Mouse (Mus musculus) limb, embryonic 11.5 days (tissue): Measurements from ENCODE around the gene Pde6h. TPM values are rescaled to one million over a fixed set of nuclear protein-coding genes. Genes with fewer than 3 reads are reported as not detected.

ENCODE experiments used
- ATAC-seq: fragments of 200-750 bp; cut with Nextera tagmentation; 2 replicates; pipeline ENCODE4 v1.8.0; 2017; ENCODE audit warnings: low read depth; ENCODE audit not compliant: insufficient number of reproducible peaks, low FRiP score, low TSS enrichment
- DNase-seq: peaks from one replicate; pipeline ENCODE4 v3.0.0-alpha.2; 2015; ENCODE audit warnings: low spot score
- H3K27ac ChIP-seq: fragments of 300-500 bp; sonication (generic); replicated peaks from 2 replicates; pipeline ENCODE4 v1.5.1; 2014; ENCODE audit warnings: low read depth, mild to moderate bottlenecking, low read length
- H3K27me3 ChIP-seq: fragments of 300-500 bp; sonication (generic); 2 replicates; pipeline ENCODE4 v1.6.1; 2014; ENCODE audit warnings: mild to moderate bottlenecking, low read length, mixed read lengths; ENCODE audit not compliant: control insufficient read depth, insufficient read depth
- H3K36me3 ChIP-seq: fragments of 300-500 bp; sonication (generic); 2 replicates; pipeline ENCODE4 v1.6.1; 2014; ENCODE audit warnings: mild to moderate bottlenecking, low read length, moderate library complexity, mixed read lengths; ENCODE audit not compliant: control insufficient read depth, insufficient read depth
- H3K4me1 ChIP-seq: fragments of 300-500 bp; sonication (generic); 2 replicates; pipeline ENCODE4 v1.6.1; 2014; ENCODE audit warnings: low read length, mixed read lengths; ENCODE audit not compliant: control insufficient read depth, insufficient read depth
- H3K4me2 ChIP-seq: fragments of 300-500 bp; sonication (generic); 2 replicates; pipeline ENCODE4 v1.6.1; 2014; ENCODE audit warnings: low read depth, mild to moderate bottlenecking, moderate library complexity; ENCODE audit not compliant: severe bottlenecking
- H3K4me3 ChIP-seq: fragments of 300-500 bp; sonication (generic); 2 replicates; pipeline ENCODE4 v1.5.1; 2014; ENCODE audit warnings: low read depth, low read length
- H3K9ac ChIP-seq: fragments of 300-500 bp; sonication (generic); 2 replicates; pipeline ENCODE4 v1.6.1; 2014; ENCODE audit warnings: mild to moderate bottlenecking, low read length
- H3K9me3 ChIP-seq: fragments of 300-500 bp; sonication (generic); 2 replicates; pipeline ENCODE4 v1.6.1; 2016; ENCODE audit warnings: low read length; ENCODE audit not compliant: control insufficient read depth
- WGBS: fragments of 180-500 bp; shearing (Covaris S2); extraction: QIAGEN DNeasy Blood & Tissue Kit; methylation state at CpG from one replicate; pipeline ENCODE4 v1.1.7; 2014; 5-methylcytosine and 5-hydroxymethylcytosine counted together
- polyA plus RNA-seq: library from polyadenylated mRNA; unstranded; fragments of >200 nt; fragmentation: Nextera tagmentation; extraction: Ambion mirVana; gene quantifications from 2 replicates; pipeline ENCODE4 v1.2.1, GENCODE M21; 2014

Gene Pde6h
- polyA plus RNA-seq, 1 experiment from 2014 or later: not detected

- Histone ChIP-seq H3K27ac (no peak overlapping the region), H3K9ac (no peak overlapping the region), H3K4me1 (no peaks in the 10 kb centered on the region), H3K9me3 (no peaks in the 10 kb centered on the region), H3K36me3 (no peaks in the 10 kb centered on the region), H3K4me2 (no peak overlapping the region), H3K4me3 (no peak overlapping the region), H3K27me3 (no peaks in the 10 kb centered on the region)
- WGBS: 58% methylated on average over 13 of the region's 13 CpGs
- ATAC-seq (no peak), DNase-seq (no peak)
Measured at GRCm38 (mm10) chr6:136986019-136986418, 62.4 kb downstream of the Pde6h start.

- Histone ChIP-seq H3K27ac (no peak overlapping the region), H3K4me1 (no peaks in the 10 kb centered on the region), H3K4me2 (no peak overlapping the region), H3K9me3 (no peaks in the 10 kb centered on the region), H3K4me3 (no peak overlapping the region), H3K36me3 (no peaks in the 10 kb centered on the region), H3K9ac (no peak overlapping the region), H3K27me3 (no peaks in the 10 kb centered on the region)
- DNase-seq: no peak
- WGBS: 59% methylated on average over 11 of the region's 11 CpGs
- no peak for ATAC-seq
Measured at GRCm38 (mm10) chr6:136986718-136987117, 63.1 kb downstream of the Pde6h start.

- DNase-seq (no peak), ATAC-seq (no peak)
- H3K27ac ChIP-seq: no peak overlapping the region
- no peaks in the 10 kb centered on the region for H3K27me3 ChIP-seq
- no peaks in the 10 kb centered on the region for H3K36me3 ChIP-seq
- H3K4me2 ChIP-seq: no peak overlapping the region
- H3K4me1 ChIP-seq: no peaks in the 10 kb centered on the region
- no peak overlapping the region for H3K4me3 ChIP-seq
- H3K9me3 ChIP-seq: no peaks in the 10 kb centered on the region
- no peak overlapping the region for H3K9ac ChIP-seq
- 88% methylated on average over 7 of the region's 7 CpGs for WGBS
Measured at GRCm38 (mm10) chr6:136988536-136989060, 65.0 kb downstream of the Pde6h start.

GRCm38 (mm10) chr6:136989824-136990497, 66.3 kb downstream of the Pde6h start:
- Histone ChIP-seq H3K9me3 (no peaks in the 10 kb centered on the region), H3K27ac (no peak overlapping the region), H3K4me1 (no peaks in the 10 kb centered on the region), H3K36me3 (no peaks in the 10 kb centered on the region), H3K9ac (no peak overlapping the region), H3K4me3 (no peak overlapping the region), H3K4me2 (no peak overlapping the region), H3K27me3 (no peaks in the 10 kb centered on the region)
- 27% methylated on average over 11 of the region's 11 CpGs for WGBS
- ATAC-seq (no peak), DNase-seq (no peak)

DNA sequence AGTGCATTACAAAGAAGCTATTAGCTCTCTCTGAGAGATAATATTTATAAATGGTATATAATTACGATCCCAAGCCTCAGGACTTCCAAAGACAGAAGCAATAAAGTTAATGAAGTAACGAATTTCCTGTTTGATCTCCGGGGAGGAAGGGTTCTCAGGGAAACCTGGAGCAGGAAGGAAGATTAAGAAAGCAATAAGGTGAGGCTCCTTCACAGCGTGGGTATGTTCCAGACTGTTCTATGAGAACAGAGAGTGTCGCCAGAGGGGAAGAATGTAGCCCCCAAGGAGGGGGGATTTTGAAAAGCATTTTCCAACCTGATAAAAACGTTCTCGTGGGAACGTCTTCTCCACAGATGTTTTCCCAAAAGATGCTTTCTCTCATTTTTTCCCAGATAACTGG, 66.9 kb downstream of the Pde6h start:
- Histone ChIP-seq H3K4me2 (no peak overlapping the region), H3K27ac (no peak overlapping the region), H3K27me3 (no peaks in the 10 kb centered on the region), H3K9me3 (no peaks in the 10 kb centered on the region), H3K9ac (no peak overlapping the region), H3K4me1 (no peaks in the 10 kb centered on the region), H3K36me3 (no peaks in the 10 kb centered on the region), H3K4me3 (no peak overlapping the region)
- no peak for DNase-seq
- WGBS: 37% methylated on average over 8 of the region's 8 CpGs
- no peak for ATAC-seq

GRCm38 (mm10) chr6:136993574-136993973, 69.9 kb downstream of the Pde6h start:
- Histone ChIP-seq H3K36me3 (no peaks in the 10 kb centered on the region), H3K27ac (no peak overlapping the region), H3K4me2 (no peak overlapping the region), H3K27me3 (no peaks in the 10 kb centered on the region), H3K4me1 (no peaks in the 10 kb centered on the region), H3K9me3 (no peaks in the 10 kb centered on the region), H3K4me3 (no peak overlapping the region), H3K9ac (no peak overlapping the region)
- ATAC-seq (no peak), DNase-seq (no peak)
- WGBS: 82% methylated on average over 4 of the region's 4 CpGs

- WGBS: 79% methylated on average over 8 of the region's 8 CpGs
- no peak for DNase-seq
- no peak for ATAC-seq
Measured at GRCm38 (mm10) chr6:136995533-136995932, 71.9 kb downstream of the Pde6h start.

DNA sequence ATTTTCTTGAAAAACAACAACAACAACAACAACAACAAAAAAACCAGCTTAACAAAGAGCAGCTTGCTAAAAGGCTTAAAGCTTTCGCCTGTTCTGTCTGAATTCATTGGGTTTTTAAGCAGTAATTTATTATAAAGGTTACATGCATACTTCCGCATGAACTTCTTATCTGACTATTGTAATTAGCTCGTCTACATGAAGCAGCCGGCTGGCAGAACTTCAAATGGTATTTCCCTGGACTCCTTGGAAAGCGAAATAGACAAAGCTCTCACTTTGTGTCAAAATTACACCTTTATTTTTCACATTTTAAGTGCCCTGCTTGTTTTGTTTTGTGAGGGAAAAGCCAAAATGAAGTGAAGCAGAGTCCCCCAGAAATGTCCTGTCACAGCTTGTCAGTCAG, 72.7 kb downstream of the Pde6h start:
- H3K27ac ChIP-seq: no peak overlapping the region
- H3K9me3 ChIP-seq: no peaks in the 10 kb centered on the region
- no peak overlapping the region for H3K4me3 ChIP-seq
- 76% methylated on average over 5 of the region's 5 CpGs for WGBS
- no peaks in the 10 kb centered on the region for H3K36me3 ChIP-seq
- no peaks in the 10 kb centered on the region for H3K4me1 ChIP-seq
- no peaks in the 10 kb centered on the region for H3K27me3 ChIP-seq
- H3K4me2 ChIP-seq: no peak overlapping the region
- no peak overlapping the region for H3K9ac ChIP-seq
- ATAC-seq (no peak), DNase-seq (no peak)

More at GRCm38 (mm10) chr6:136995533-136995932, 71.9 kb downstream of the Pde6h start:
- Histone ChIP-seq H3K4me2 (no peak overlapping the region), H3K9ac (no peak overlapping the region), H3K27ac (no peak overlapping the region), H3K27me3 (no peaks in the 10 kb centered on the region), H3K4me3 (no peak overlapping the region), H3K9me3 (no peaks in the 10 kb centered on the region), H3K36me3 (no peaks in the 10 kb centered on the region), H3K4me1 (no peaks in the 10 kb centered on the region)

DNA sequence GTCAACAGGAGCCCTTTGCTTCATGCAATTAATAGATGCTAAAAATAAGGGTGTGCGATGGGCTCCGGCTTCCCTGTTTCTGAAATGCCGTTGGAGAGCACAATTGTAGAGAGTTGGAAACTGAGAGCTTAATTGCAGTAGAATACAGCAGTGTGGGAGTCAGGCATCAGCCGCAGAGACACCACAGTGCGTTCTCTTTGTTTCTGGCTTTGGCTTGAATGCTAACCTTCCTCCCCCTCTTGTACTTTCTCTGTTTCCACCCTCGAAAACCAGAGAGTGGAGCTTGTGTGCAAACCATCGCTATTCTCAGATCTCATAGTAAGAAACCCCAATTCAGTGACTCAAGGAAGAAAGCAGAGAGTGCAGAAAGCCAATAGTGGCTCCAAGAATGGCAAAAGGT, 74.5 kb downstream of the Pde6h start:
- DNase-seq: no peak
- H3K27me3 ChIP-seq: no peaks in the 10 kb centered on the region
- 89% methylated on average over 7 of the region's 7 CpGs for WGBS
- H3K36me3 ChIP-seq: no peaks in the 10 kb centered on the region
- no peak for ATAC-seq
- no peak overlapping the region for H3K27ac ChIP-seq
- no peak overlapping the region for H3K9ac ChIP-seq
- H3K4me1 ChIP-seq: no peaks in the 10 kb centered on the region
- no peak overlapping the region for H3K4me2 ChIP-seq
- H3K9me3 ChIP-seq: no peaks in the 10 kb centered on the region
- no peak overlapping the region for H3K4me3 ChIP-seq
